Mouse (Mus musculus): ENCODE measurements at regions not wholly inside any gene's neighbourhood (a gene's known extent, or its start where the extent isn't known, plus 50 kb on each side); places are given as distances from the start of the nearest gene placed in this dataset.

DNA sequence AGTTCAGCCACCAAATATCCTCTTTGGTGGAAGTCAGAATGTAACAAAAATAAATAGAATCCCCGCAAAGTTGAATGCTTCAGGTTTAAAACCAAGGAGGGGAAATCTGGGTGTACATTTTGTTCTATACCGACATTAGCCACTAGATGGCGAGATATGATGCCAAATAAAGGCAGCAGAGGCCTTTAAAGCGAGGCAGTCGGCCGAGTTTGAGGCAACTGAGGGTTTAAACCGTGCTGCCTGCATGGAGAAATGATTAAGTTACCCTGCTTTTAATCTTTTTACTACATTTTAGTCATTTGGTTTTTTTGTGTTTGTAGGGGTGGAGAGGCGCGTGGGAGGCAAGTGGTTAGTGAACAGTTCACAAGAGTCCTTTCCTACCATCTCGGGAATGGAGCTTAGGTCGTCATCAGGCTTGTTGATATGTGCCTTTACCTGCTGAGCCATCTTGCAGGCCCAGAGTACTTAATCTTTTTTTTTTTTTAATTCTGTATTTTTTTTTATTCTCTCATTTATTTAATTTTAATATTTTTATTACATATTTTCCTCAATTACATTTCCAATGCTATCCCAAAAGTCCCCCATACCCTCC is 2828.7 kb downstream of the 9330182O14Rik start:
- 23% methylated on average over 11 of the region's 11 CpGs for WGBS
- no peaks in the 10 kb centered on the region for H3K9me3 ChIP-seq (ENCODE audit: control insufficient read depth)
- no peak overlapping the region for H3K9ac ChIP-seq (ENCODE audit: low read depth, low read length)
- peak; percentile 81 for TF ChIP-seq CTCF (IDR thresholded peaks at IDR 0.05; ENCODE audit: low read depth)
- no peak for ATAC-seq
- H3K4me2 ChIP-seq (replicated peaks; ENCODE audit: low read depth), result no peak overlapping the region
- no peaks in the 10 kb centered on the region for H3K36me3 ChIP-seq (ENCODE audit: control insufficient read depth, insufficient read depth)
- H3K4me1 ChIP-seq (replicated peaks; ENCODE audit: control insufficient read depth, insufficient read depth, low read length), result no peaks in the 10 kb centered on the region
- no peak overlapping the region for H3K4me3 ChIP-seq (ENCODE audit: low read depth, low read length)
- no peak overlapping the region for H3K27ac ChIP-seq (ENCODE audit: low read depth, low read length)
- H3K27me3 ChIP-seq (replicated peaks; ENCODE audit: control insufficient read depth, insufficient read depth, low read length), result no peaks in the 10 kb centered on the region

GRCm38 (mm10) chr15:42965314-42965713 is 2831.1 kb downstream of the 9330182O14Rik start:
- Histone ChIP-seq H3K27ac (ENCODE audit: low read depth, low read length) (no peak overlapping the region), H3K4me2 (replicated peaks; ENCODE audit: low read depth) (no peak overlapping the region), H3K27me3 (replicated peaks; ENCODE audit: control insufficient read depth, insufficient read depth, low read length) (no peaks in the 10 kb centered on the region), H3K9me3 (ENCODE audit: control insufficient read depth) (no peaks in the 10 kb centered on the region), H3K4me3 (ENCODE audit: low read depth, low read length) (no peak overlapping the region), H3K4me1 (replicated peaks; ENCODE audit: control insufficient read depth, insufficient read depth, low read length) (no peaks in the 10 kb centered on the region), H3K9ac (ENCODE audit: low read depth, low read length) (no peak overlapping the region), H3K36me3 (ENCODE audit: control insufficient read depth, insufficient read depth) (no peaks in the 10 kb centered on the region)
- WGBS, result 70% methylated on average over 3 of the region's 3 CpGs
- ATAC-seq, result no peak
- TF ChIP-seq CTCF (IDR thresholded peaks at IDR 0.05; ENCODE audit: low read depth), result no peak
